Comparison of ENCODE assay signal across 8 mouse cellular contexts in the genomic region with DNA sequence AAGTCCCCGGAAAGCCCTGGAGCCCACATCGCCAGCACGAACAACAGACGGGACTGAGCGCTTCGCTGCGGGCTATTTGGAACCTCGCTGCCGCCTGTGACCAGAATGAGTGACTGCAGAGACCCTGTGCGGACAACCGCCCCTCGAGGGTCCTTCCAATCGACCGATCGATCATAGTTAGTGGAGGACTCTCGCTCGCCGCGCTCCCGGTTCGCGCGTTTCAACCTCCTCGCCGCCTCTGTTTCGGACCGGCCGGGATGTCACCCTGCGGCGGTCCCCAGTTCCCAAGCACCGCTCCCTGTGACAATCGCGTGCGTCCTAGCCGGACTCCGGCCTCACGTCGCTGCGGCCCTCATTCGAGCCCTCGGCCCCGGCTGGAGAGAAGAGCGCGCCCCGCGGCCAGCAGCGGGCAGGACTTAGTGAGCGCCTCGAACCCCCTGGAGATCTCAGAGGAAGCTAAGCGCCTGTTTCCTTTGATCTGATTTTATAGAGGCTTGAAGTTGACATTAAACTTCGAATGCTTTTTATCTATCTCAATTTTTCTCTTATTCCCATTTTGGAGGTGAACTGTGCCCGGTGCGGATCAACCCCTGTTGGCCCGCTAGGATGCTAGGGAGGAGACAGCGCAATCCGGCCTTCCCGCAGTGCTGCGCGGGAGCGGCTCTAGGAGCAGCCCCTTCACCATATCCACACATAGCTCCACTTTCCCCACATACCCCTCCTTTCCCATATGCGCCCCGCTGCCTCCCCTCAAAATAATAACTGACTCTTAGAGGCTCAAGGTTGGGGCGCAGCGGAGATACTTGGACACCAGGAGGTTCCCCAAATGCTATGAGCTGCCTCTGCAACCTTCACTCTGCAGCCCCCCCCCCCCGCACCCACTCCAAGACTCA. TPM values are rescaled to one million over a fixed set of nuclear protein-coding genes. Genes with fewer than 3 reads are reported as not detected.
DNase-seq lines count a peak whose midpoint lies in the region; ATAC-seq and TF ChIP-seq lines count a peak whose summit lies in the region.

No protein-coding gene starts in this region.

- H3K27me3 ChIP-seq in heart, embryonic 14.5 days (ENCODE audit: control insufficient read depth, insufficient read depth, low read length) = peaks cover 87% of the 10 kb centered on the region
- peaks cover 61% of the 10 kb centered on the region for H3K27me3 ChIP-seq in limb, embryonic 14.5 days (ENCODE audit: control insufficient read depth, insufficient read depth, low read length)

- no peaks in the 10 kb centered on the region for H3K36me3 ChIP-seq in ES-E14 (ENCODE audit: control insufficient read depth, insufficient read depth, low read length, poor library complexity, severe bottlenecking)
- H3K36me3 ChIP-seq in heart, embryonic 14.5 days (ENCODE audit: control insufficient read depth, insufficient read depth, low read length) = no peaks in the 10 kb centered on the region
- H3K36me3 ChIP-seq in limb, embryonic 14.5 days (ENCODE audit: control insufficient read depth, insufficient read depth, low read length) = no peaks in the 10 kb centered on the region

- H3K4me2 ChIP-seq in heart, embryonic 14.5 days (ENCODE audit: low read length) = peak overlapping the region; percentile 79
- H3K4me2 ChIP-seq in limb, embryonic 14.5 days (replicated peaks; ENCODE audit: low read depth, low read length, severe bottlenecking) = peak overlapping the region; percentile 85

- H3K9me3 ChIP-seq in ES-E14 (ENCODE audit: control insufficient read depth, insufficient read depth, low read depth, low read length) = no peaks in the 10 kb centered on the region
- no peaks in the 10 kb centered on the region for H3K9me3 ChIP-seq in heart, embryonic 14.5 days (ENCODE audit: control insufficient read depth, low read length)
- H3K9me3 ChIP-seq in limb, embryonic 14.5 days (ENCODE audit: control insufficient read depth, low read length) = no peaks in the 10 kb centered on the region

- TF ChIP-seq POLR2A in limb, embryonic 14.5 days (IDR thresholded peaks at IDR 0.05; ENCODE audit: borderline replicate concordance, extremely low read depth, insufficient read depth, insufficient read length) = no peak

- H3K27ac ChIP-seq in ES-E14 (ENCODE audit: insufficient read depth, low read depth, low read length, poor library complexity, severe bottlenecking) = no peak overlapping the region
- H3K27ac ChIP-seq in heart, embryonic 14.5 days (replicated peaks in 1 of 2; ENCODE audit: control insufficient read depth in 1 of 2, insufficient read depth in 1 of 2, low read depth in 2 of 2, low read length in 2 of 2) = no peak overlapping the region
- no peak overlapping the region for H3K27ac ChIP-seq in limb, embryonic 14.5 days (replicated peaks; ENCODE audit: low read depth, low read length)

- ATAC-seq in heart, embryonic 14.5 days (ENCODE audit: insufficient number of reproducible peaks, insufficient read depth, low FRiP score, low read depth) = no peak
- ATAC-seq in limb, embryonic 14.5 days (ENCODE audit: low FRiP score, low read depth) = no peak

- H3K4me1 ChIP-seq in ES-E14 (ENCODE audit: control insufficient read depth in 2 of 2, insufficient read depth in 2 of 2, low read length in 2 of 2, poor library complexity in 1 of 2) = no peaks in the 10 kb centered on the region
- peaks cover 6 to 12% of the 10 kb centered on the region in 2 experiments; a peak in 3 of 4 replicates for H3K4me1 ChIP-seq in heart, embryonic 14.5 days (ENCODE audit: control insufficient read depth in 2 of 2, insufficient read depth in 2 of 2, low read length in 2 of 2)
- H3K4me1 ChIP-seq in limb, embryonic 14.5 days (ENCODE audit: control insufficient read depth, insufficient read depth, low read length) = peaks cover 16% of the 10 kb centered on the region

- in situ Hi-C loops in ES-E14 (cut with MboI; ENCODE audit: low sequenced_read_pairs in 2 of 2, unreplicated experiment in 2 of 2) = no loop called here

- H3K9ac ChIP-seq in ES-E14 (ENCODE audit: insufficient read depth, low read depth, low read length, poor library complexity, severe bottlenecking) = peak overlapping the region; percentile 27; the same call in 1 of the 2 replicates
- H3K9ac ChIP-seq in heart, embryonic 14.5 days (ENCODE audit: low read length) = peak overlapping the region; percentile 62
- peak overlapping the region; percentile 55 for H3K9ac ChIP-seq in limb, embryonic 14.5 days (ENCODE audit: low read depth, low read length, severe bottlenecking)

- WGBS in heart, embryonic 14.5 days = 2% methylated on average over 65 of the region's 65 CpGs
- WGBS in limb, embryonic 14.5 days = under 1% methylated on average over 64 of the region's 65 CpGs

- peak overlapping the region; percentile 26 to 56 for H3K4me3 ChIP-seq in ES-E14 (ENCODE audit: insufficient read depth in 1 of 2, low read depth in 1 of 2, low read length in 2 of 2, poor library complexity in 1 of 2, severe bottlenecking in 1 of 2)
- peak overlapping the region; percentile 38 to 44 for H3K4me3 ChIP-seq in heart, embryonic 14.5 days (ENCODE audit: control insufficient read depth in 1 of 2, insufficient read depth in 1 of 2, low read depth in 1 of 2, low read length in 2 of 2)
- peak overlapping the region; percentile 43 for H3K4me3 ChIP-seq in limb, embryonic 14.5 days (replicated peaks; ENCODE audit: low read length)

- peak; percentile 38 for DNase-seq in adrenal gland, adult 2 months
- no peak for DNase-seq in adrenal gland, postnatal 25 days
- DNase-seq in ES-E14 (ENCODE audit: low read depth, low spot score) (no peak), MN1 (ENCODE audit: low spot score) (no peak)
- no peak for DNase-seq in limb, embryonic 14.5 days (ENCODE audit: low spot score)
- peak; percentile 54 for DNase-seq in retina, embryonic 14.5 days (ENCODE audit: low spot score)
- DNase-seq in yolk sac, embryonic 10.5 days (ENCODE audit: low spot score) = no peak

TF ChIP-seq in ES-E14, 5 proteins besides CTCF, POLR2A, EP300 and RAD21:
- TF ChIP-seq MAFK (IDR thresholded peaks at IDR 0.05; ENCODE audit: insufficient read depth, low read depth, low read length) (no peak), ZC3H11A (IDR thresholded peaks at IDR 0.05; ENCODE audit: borderline replicate concordance, low read depth, low read length) (no peak), CHD2 (IDR thresholded peaks at IDR 0.05; ENCODE audit: low read depth, low read length) (no peak), HCFC1 (IDR thresholded peaks at IDR 0.05; ENCODE audit: borderline replicate concordance, insufficient read depth, low read length) (no peak), ZNF384 (IDR thresholded peaks at IDR 0.05; ENCODE audit: low read depth, low read length) (no peak)

RNA-seq across cellular contexts. Expression of a gene that starts 11.7 kb away (rescaled TPM):
- total RNA-seq in adrenal gland, adult 2 months (2021) = not detected
- not detected in 2 replicates for polyA plus RNA-seq in adrenal gland, adult 2 months (2012; rRNA removed)
- not detected in 2 replicates for total RNA-seq in adrenal gland, postnatal 25 days (2021)
- total RNA-seq in ES-E14 (2012; rRNA removed) = 0.21 and 0.85 TPM in 2 replicates
- 0.11 TPM in 1 of 2 replicates, not detected in the other for polyA plus RNA-seq in heart, embryonic 14.5 days (2014; fragmentation: Nextera tagmentation; extraction: Ambion mirVana)
- polyA plus RNA-seq in limb, embryonic 14.5 days (2012; rRNA removed) = 9.5 and 13.9 TPM in 2 replicates
- 14.9 and 16.5 TPM in 2 replicates for polyA plus RNA-seq in limb, embryonic 14.5 days (2014; fragmentation: Nextera tagmentation; extraction: Ambion mirVana)

RNA-seq across cellular contexts. Expression of a gene that starts 28.2 kb away (rescaled TPM):
- not detected for total RNA-seq in adrenal gland, adult 2 months (2021)
- polyA plus RNA-seq in adrenal gland, adult 2 months (2012; rRNA removed) = not detected in 2 replicates
- total RNA-seq in adrenal gland, postnatal 25 days (2021) = not detected in 2 replicates
- total RNA-seq in ES-E14 (2012; rRNA removed) = not detected in 2 replicates
- not detected in 2 replicates for polyA plus RNA-seq in heart, embryonic 14.5 days (2014; fragmentation: Nextera tagmentation; extraction: Ambion mirVana)
- 0.31 TPM in 2 replicates for polyA plus RNA-seq in limb, embryonic 14.5 days (2012; rRNA removed)
- polyA plus RNA-seq in limb, embryonic 14.5 days (2014; fragmentation: Nextera tagmentation; extraction: Ambion mirVana) = not detected in 2 replicates

RNA-seq across cellular contexts. Expression of a gene that starts 48.0 kb away (rescaled TPM):
- total RNA-seq in adrenal gland, adult 2 months (2021) = not detected
- polyA plus RNA-seq in adrenal gland, adult 2 months (2012; rRNA removed) = not detected in 2 replicates
- total RNA-seq in adrenal gland, postnatal 25 days (2021) = not detected in 2 replicates
- not detected in 2 replicates for total RNA-seq in ES-E14 (2012; rRNA removed)
- not detected in 2 replicates for polyA plus RNA-seq in heart, embryonic 14.5 days (2014; fragmentation: Nextera tagmentation; extraction: Ambion mirVana)
- polyA plus RNA-seq in limb, embryonic 14.5 days (2012; rRNA removed) = not detected in 2 replicates
- not detected in 2 replicates for polyA plus RNA-seq in limb, embryonic 14.5 days (2014; fragmentation: Nextera tagmentation; extraction: Ambion mirVana)

RNA-seq across cellular contexts. Expression of a gene that starts 48.4 kb away (rescaled TPM):
- total RNA-seq in adrenal gland, adult 2 months (2021) = 10 to 100 TPM; 30.9 to 34.2 TPM
- polyA plus RNA-seq in adrenal gland, adult 2 months (2012; rRNA removed) = 39.4 and 41.6 TPM in 2 replicates
- total RNA-seq in adrenal gland, postnatal 25 days (2021) = 33.3 and 38.3 TPM in 2 replicates
- total RNA-seq in ES-E14 (2012; rRNA removed) = 48.9 and 65.4 TPM in 2 replicates
- 40.3 TPM in 2 replicates for polyA plus RNA-seq in heart, embryonic 14.5 days (2014; fragmentation: Nextera tagmentation; extraction: Ambion mirVana)
- polyA plus RNA-seq in limb, embryonic 14.5 days (2012; rRNA removed) = 74.1 and 78.5 TPM in 2 replicates
- polyA plus RNA-seq in limb, embryonic 14.5 days (2014; fragmentation: Nextera tagmentation; extraction: Ambion mirVana) = 59.7 and 71.9 TPM in 2 replicates

Comparison
In these comparisons a context has a peak if more than half of its experiments do, and no peak if none do; other contexts are left out.
1. DNase-seq: peak in adrenal gland, adult 2 months (single experiment) and retina, embryonic 14.5 days (single experiment); none in adrenal gland, postnatal 25 days (single experiment), ES-E14 (single experiment), limb, embryonic 14.5 days (single experiment), yolk sac, embryonic 10.5 days (single experiment) and MN1 (single experiment).
2. Peak in every context shown above with its lines, with median percentiles within 50 percentile points of each other: H3K4me3 ChIP-seq and H3K9ac ChIP-seq.